Mouse (Mus musculus): Measurements from ENCODE around the gene Slc25a15. TPM values are rescaled to one million over a fixed set of nuclear protein-coding genes. Genes with fewer than 3 reads are reported as not detected.

Slc25a15 gene
- total RNA-seq, 2 experiments from 2014 or later: 10.3 to 11.1 TPM

DNA sequence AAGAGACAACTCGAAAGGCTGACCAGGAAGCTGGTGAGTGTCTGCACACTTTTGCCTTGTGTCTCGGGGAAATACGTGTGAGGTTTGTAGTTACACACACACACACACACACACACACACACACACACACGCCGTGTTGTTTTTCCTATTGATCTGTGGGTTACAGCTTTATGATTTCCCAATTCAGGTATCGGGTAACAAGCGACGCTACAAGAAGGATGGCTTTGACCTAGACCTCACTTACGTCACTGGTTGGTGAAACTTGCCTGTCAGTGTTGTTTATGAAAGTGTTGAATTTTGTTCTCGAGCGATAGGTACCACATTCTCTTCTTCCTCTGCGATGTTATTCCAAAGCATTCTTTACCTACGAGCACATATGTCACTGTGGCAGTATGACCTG, 63.0 kb downstream of the Slc25a15 start:
- ATAC-seq (replicated peaks; ENCODE audit: poor library complexity, severe bottlenecking): no peak

Other genes with a start within 250 kb of the Slc25a15 start
- gene Nek3, start 232.2 kb downstream of the Slc25a15 start, total RNA-seq (2014; fragmentation: Nextera tagmentation): 1.1 and 1.9 TPM in 2 replicates
- gene Nek3, start 232.2 kb downstream of the Slc25a15 start, total RNA-seq (2017): 3.1 and 7.2 TPM in 2 replicates
- 35.7 and 43.3 TPM in 2 replicates for gene Ckap2, start 212.8 kb downstream of the Slc25a15 start, total RNA-seq (2014; fragmentation: Nextera tagmentation)
- gene Ckap2, start 212.8 kb downstream of the Slc25a15 start, total RNA-seq (2017): 32.7 and 39.6 TPM in 2 replicates
- 30.2 and 45.5 TPM in 2 replicates for gene Vps36, start 205.8 kb downstream of the Slc25a15 start, total RNA-seq (2014; fragmentation: Nextera tagmentation)
- 44.6 and 50.3 TPM in 2 replicates for gene Vps36, start 205.8 kb downstream of the Slc25a15 start, total RNA-seq (2017)
- gene Thsd1, start 171.3 kb downstream of the Slc25a15 start, total RNA-seq (2014; fragmentation: Nextera tagmentation): 1.1 and 1.8 TPM in 2 replicates
- gene Thsd1, start 171.3 kb downstream of the Slc25a15 start, total RNA-seq (2017): 0.86 and 1.3 TPM in 2 replicates
- gene Tpte, start 115.2 kb downstream of the Slc25a15 start, total RNA-seq (2014; fragmentation: Nextera tagmentation): not detected in 2 replicates
- not detected in 2 replicates for gene Tpte, start 115.2 kb downstream of the Slc25a15 start, total RNA-seq (2017)
- gene Mrps31, start 12.8 kb upstream of the Slc25a15 start, total RNA-seq (2014; fragmentation: Nextera tagmentation): 20.7 and 23.4 TPM in 2 replicates
- 31.5 and 33.9 TPM in 2 replicates for gene Mrps31, start 12.8 kb upstream of the Slc25a15 start, total RNA-seq (2017)